Mouse (Mus musculus): Measurements from ENCODE around the gene Bdkrb2.

GRCm38 (mm10) chr12:105514111-105514510, 48.9 kb upstream of the Bdkrb2 start:
- TF ChIP-seq POLR2A (IDR thresholded peaks at IDR 0.05; ENCODE audit: low read depth, low read length) = no peak
- no peak for TF ChIP-seq CTCF (IDR thresholded peaks at IDR 0.05; ENCODE audit: extremely low read depth, insufficient read length, insufficient replicate concordance, low read depth, low read length)

All from small intestine, adult 2 months (tissue).